Mouse (Mus musculus) MN1 (cell line): ENCODE measurements around the gene Abi1.
"Not testable (repeated sequence)": the region's sequence is repeated elsewhere in the genome, so short reads cannot be mapped to it uniquely, and the experiment has no call there.

Experiments
- DNase-seq: peaks from one replicate; pipeline ENCODE4 v3.0.0-alpha.2; 2016; ENCODE audit warnings: low spot score

Gene Abi1

DNA sequence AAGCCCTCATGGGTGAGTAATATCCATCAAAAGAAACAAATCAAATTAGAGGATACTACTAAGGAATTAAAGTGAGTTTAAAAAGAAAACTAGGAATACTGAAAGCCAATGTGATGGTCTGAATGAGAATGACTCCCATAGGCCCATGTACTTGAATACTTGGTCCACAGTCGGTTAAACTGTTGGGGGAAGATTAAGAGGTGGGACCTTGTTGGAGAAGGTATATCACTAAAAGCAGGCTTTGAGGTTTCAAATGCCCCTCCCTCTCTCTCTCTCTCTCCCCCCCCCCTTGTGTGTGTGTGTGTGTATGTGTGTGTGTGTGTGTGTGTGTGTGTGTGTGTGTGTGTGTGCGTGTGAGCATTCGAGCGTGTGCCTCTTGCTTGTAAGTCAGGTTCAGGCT, 9.4 kb downstream of the Abi1 start:
- DNase-seq = no peak

DNA sequence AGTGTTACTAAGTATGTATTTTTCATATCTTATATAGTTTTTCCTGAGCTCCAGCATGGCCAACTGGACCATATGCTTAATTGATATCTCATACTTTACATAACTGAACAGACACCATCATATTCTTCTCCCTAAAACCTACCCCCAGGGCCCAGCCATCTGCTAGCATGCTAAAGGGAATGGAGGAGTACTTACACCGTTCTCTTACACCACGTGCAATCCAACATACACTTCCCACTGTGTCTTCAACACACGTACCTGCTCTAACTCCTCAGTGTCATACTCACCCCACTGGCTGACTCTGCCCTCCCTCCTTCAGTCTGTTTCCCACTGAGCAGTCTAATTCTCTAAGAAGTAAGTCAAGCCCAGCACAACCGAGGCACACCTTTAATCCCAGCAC, 11.2 kb downstream of the Abi1 start:
- DNase-seq = no peak

DNA sequence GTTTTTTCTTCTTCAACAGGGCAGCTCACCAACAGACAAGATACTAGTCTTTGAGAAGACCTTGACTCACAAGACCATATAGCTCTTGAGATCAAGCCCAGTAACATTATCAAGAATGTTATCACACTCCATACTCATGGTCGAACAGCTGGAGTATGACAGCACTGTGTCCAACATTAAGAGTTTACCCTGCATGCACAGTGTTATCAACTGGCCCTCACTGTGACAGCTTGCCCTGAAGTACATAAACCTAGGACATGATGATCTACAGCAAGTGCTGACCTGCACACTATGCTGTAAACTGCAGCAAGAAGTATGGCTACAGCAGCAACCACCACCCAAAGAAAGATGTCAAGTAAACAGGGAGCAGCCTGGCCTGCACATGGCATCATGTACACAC, 13.7 kb downstream of the Abi1 start:
- DNase-seq = no peak

DNA sequence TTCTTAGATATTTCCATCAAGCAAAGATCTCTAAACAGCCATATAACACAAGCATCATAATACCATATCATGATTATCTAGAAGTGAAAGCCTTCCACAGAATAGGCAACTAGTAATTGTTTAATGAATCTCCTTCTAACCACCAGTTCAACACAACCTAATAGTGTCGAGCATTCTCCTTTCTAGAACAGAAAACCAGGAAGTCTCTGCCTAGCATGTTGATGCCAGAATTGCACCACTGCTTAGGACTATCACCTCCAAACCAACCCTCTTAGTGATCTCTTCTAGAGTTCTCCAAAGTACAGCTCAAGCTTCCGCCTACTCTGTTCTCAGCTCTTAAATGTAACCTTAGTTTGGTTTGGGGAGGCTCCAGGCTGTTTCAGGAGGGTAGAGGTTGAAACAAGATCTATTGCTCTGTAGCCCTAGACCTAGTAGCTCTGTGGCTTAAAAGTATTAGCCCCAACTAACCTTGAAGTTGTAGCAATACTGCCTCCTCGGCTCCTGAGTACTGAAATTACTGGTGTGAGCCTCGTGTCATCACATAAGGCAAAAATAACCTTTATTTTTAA, 16.2 kb downstream of the Abi1 start:
- DNase-seq = no peak

DNA sequence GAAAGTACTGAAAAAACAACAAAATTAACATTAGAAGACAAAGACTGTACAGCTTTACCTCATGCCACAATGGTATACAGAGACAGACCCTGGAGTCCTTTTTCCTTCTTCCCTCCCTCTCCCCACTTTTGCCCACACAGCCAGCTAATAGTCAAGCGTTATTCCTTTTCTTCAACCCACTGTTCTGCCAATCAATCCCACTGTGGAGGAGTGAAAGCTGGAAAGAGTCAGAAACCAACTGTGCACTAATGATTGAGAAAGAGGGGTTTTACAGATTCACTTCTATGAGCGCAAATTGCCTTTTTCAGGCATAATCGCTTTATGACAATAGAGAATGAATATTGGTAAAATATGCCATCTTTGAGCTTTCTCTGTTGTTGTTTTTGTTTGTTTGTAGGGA, 17.0 kb downstream of the Abi1 start:
- DNase-seq = no peak

DNA sequence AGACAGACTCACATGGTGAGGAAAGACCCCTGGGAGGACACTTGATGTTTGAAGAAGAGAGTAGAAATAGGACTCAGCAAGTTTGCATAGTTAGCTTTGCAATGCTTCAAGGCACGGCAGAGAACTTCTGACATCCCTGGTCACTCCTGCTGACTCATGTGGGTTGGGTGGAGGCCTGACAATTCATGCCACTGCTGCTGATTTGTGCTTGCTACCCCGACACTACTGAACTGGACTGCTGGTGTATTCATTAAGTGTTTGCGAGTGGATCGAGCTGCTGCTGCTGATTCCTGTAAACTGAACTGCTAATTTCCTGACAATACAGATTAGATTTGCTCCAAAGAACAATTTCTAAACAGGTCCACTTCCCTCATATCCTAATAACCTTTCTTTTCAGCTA, 18.3 kb downstream of the Abi1 start:
- no peak for DNase-seq

DNA sequence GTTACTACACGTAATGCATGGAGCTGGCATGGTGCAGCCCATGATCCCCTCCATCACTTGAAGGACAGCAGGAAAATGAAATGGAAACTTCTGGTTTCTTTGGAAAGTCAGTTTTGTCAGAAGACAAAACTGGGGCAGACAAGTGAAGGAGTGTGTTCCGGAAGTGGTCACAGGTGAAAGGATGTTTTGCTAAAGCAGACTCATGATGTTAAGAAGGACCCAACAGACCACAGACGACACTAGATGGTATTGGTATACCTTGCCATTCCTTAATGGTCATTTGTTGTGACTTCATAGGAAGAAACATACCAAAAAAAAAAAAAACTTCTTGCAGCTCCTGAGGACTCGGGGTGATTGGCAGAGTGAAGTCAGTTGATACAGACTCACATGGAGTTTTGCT, 18.7 kb downstream of the Abi1 start:
- no peak for DNase-seq

DNA sequence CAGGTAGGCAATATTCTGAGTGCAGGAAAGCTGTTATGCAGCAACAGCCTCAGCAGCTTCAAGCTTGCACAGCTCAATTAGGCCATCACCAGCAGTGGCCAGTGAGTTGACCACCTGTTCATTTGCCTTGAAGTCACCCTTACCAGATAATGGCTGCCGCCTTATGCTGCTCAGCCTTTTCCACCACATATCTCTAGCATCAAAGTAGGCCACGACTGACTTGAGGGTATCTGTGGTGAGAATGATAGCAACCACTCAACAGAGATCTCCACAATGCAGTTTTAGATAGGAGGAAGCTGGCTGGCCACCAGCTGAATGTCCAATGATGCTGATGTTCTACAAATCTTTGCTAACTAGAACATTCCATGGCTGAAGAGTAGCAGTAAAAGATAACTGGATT, 20.9 kb downstream of the Abi1 start:
- no peak for DNase-seq

DNA sequence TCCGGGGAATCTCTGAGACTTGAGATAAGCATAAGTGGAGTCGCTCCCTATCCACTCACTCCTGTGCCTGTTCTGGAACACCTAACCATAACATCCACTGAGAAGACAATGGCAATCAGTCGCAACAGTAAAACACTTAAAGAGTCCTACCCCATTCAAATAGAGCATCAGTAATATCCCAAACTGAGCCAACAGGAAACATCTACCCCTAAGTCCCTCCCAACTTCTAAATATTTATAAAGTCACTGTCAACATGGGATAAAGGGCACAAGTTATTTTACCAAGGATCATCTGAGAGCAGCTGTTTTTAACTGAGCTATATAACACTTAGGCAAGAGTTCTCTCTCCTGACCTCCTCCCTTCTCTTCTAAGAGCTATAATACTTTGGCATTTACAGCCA, 23.9 kb downstream of the Abi1 start:
- no peak for DNase-seq

DNA sequence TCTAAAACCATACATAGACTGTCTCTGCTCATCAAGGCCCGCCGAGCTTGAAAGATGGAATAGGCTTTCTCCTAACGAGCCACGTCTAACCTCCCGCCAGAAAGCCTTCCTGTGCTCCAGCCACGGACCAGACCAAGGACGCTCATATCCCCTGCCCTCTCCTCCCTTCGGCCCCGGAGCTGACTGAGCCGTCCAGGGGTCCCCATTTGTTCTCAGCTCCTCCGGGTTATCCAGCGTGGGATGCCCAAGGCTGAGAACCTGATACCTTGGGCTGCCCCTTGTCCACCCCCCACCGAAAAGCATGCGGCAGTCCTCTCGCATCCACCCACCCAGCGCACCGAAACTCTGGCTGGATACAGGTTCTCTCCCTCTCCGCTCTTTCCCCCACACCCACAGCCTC, 24.7 kb downstream of the Abi1 start:
- no peak for DNase-seq

DNA sequence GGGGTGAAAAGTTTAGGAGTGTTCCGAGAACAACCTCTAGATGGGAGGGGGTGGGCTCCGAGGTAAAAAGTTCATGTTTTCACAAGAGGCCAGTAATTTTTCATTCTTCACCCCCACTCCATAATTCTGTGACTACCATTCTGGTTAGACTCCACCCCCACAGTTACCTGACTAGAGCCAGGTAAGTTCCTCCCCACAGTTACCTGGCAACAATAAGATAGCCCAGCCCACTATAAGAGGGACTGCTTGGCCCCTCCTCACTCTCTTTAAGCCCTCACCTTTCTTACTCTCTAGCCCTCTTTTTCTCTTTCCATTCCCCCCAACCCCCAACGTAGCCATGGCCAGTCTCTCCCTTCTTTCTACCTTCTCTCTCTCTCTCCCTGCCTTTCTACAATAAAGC, 25.1 kb downstream of the Abi1 start:
- not testable (repeated sequence) for DNase-seq

DNA sequence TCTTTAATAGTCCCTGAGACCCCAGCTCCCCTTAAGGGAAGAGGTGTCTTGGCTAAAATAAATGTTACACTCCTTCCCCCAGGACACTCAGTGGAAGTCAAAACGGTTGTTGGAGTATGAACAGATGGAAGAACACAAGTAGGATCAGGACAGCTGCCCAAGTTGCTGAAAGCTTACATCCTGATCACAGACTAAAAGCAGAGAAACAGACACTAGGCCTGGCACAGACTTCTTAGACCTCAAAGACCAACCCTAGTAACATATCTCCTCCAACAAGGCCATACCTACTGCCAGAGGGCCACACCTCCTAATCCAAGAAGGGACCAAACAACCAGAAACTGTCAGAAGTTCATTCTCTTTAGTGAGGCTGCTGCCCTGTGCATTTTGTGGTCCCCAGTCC, 31.8 kb downstream of the Abi1 start:
- no peak for DNase-seq

DNA sequence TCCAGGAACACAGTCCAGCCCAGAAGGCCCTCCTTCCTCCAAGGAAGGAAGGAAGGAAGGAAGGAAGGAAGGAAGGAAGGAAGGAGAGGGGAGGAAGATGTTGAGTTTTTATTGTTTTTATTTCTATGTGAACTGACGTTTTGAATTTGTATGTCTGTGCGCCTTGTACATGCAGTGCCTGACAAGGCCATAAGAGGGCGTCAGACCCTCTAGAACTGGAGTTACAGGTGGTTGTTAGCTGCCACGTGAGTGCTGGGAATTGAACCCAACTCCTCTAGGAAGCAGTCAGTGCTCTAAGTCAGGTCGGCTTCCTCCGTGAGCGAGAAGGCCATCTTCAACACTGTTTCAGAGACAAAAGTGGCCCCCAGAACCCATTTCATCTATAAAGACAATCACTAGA, 32.5 kb downstream of the Abi1 start:
- DNase-seq = no peak

DNA sequence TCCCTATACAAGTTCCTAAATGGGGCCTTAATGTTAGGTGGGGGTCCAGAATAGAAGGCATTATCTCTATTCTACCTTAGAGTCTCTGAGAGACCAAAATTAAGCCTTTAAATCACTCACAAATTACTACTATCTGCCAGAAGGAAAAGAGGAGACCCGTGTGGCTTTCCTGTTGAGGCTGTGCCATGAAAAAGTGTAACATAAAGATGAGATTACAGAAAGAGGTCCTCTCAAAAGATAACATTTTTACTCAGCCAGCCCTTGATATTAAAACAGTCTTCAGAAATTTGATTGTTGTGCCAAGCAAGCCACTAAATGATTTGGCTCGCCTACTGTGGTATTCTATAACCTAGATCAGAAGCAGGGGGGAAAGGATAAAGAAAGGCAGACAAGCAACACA, 32.9 kb downstream of the Abi1 start:
- no peak for DNase-seq

DNA sequence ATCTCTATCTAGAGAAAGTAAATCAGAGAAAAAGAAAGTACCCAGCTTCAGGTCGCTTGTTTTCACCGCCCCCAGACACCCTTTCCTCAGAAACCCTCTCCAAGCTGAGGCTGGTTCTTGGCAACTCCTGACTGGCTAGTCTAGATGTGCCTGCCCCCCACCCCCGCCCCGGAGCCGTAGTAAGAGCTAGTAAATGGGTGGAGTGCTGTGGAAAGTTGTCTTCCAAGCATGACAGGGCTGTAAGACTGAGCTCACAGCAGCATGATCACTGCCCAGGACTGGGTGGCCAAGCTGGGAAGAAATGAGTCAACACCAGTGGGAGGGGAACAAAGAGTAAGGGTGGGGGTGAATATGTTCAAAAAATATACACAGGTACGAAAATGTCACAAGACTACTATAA, 33.8 kb downstream of the Abi1 start:
- no peak for DNase-seq

DNA sequence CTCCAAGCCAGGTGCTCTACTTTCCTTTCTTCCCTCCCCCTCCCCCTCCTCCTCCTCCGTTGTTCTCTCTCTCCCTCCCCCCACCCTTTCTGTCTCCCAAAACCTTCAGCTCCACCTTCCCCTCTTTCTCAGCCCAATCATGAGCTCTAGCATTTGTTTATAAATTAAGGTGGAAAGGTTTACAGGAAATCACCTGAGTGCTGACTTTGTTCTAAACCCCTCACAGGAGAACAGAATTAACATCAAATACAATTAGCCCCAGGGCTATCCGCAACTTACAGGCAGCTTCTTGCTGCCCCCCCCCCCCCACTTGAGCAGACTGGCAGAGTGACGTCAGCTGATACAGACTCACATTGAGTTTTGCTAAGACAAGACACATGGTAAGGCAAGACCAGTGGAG, 37.4 kb downstream of the Abi1 start:
- no peak for DNase-seq

DNA sequence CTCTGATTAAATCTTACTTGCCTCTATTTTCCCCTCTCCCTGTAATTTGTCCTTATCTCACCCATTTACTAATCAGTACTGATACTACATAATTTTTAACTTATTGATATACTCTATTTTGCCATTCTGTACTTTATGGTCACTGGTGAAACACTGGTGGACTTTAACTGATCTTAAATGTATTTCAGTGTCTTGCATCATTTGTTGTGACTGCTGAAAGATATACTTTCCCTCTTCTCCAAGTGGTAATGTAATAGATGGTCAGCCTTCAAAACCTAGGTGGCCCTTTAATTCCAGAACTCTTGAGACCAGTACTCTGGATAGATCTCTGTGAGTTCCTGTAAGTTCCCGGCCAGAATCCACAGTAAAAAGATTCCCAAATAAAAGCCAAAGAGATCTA, 40.4 kb downstream of the Abi1 start:
- DNase-seq = peak; percentile 22

DNA sequence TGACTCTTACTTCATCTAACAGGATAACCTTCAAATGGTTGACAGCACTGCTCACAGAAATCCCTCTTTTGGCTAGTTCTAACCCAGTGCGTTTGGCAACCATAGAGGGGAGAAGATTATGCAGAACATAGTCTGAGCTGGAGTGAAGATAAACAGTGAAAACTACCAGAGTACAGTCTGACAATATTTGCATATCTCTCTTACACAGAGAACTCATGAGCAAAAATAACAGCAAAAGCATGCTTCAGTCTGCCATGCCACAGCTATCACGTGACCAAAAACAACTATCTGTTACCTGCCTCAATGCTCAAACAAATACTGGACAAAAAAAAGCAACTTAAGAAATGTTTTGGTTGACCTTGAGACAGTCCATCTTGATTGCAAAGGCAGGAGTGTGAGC, 41.2 kb downstream of the Abi1 start:
- no peak for DNase-seq

DNA sequence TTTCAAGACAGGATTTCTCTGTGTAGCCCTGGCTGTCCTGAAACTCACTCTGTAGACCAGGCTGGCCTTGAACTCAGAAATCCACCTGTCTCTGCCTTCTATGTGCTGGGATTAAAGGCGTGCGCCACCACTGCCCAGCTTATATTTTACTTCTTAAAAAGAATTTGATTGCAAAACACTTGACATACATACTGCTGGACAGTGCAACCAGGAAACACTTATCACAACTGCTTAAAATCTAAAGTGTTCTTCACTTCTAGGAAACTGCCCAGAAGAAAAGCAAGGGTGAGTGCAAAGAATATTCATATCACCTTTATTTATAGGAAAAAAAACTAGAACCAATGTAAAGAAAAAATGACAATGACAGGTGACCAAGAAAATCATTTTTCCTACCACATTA, 42.0 kb downstream of the Abi1 start:
- no peak for DNase-seq

DNA sequence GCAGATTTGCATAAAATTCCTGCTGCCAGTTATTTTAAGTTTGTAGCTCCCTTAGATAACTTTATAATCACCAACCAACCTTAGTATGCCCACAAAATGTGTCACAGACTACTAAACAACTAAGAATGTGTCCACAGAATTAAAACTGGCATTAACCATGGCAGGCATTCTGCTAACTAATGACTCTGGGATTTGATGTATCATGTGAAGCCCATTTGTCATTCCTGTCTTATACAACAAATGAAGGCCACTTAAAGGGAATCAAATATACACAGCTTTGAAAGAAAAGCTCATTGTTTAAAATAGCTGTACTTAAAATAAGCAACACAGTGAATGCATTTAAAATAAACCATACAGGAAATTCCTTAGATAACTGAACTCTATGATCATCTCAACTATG, 44.0 kb downstream of the Abi1 start:
- no peak for DNase-seq

DNA sequence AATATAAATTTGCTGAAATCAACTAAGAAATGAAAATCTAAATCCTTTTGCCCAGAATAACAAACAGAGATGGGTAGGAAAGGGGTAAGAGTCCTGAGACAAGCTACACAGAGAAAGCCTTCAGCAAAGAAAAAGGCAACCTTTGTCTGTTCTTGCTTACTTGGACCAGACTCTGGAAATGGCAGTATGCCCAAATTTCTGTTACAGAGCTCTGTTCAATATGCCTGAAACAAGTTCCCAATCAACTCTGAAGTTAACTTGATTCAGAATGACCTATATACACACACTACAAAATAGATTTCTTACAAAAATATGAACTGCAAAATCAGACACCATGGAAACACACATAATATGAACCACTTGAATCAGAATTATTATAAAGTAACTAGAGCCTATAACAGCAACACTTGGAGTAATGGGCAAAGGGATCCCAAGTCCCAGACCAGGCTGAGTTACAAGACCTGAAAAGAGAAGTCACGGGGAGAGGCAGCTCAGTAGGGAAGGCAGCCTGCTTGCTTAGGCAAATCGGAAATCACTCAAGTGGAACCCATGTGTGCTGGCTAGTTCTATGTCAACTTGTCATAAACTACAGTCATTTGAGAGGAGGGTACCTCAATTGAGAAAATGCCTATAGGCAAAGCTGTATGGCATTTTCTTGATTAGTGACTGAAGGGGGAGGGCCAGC, 53.9 kb downstream of the Abi1 start:
- DNase-seq = peak; percentile 28

DNA sequence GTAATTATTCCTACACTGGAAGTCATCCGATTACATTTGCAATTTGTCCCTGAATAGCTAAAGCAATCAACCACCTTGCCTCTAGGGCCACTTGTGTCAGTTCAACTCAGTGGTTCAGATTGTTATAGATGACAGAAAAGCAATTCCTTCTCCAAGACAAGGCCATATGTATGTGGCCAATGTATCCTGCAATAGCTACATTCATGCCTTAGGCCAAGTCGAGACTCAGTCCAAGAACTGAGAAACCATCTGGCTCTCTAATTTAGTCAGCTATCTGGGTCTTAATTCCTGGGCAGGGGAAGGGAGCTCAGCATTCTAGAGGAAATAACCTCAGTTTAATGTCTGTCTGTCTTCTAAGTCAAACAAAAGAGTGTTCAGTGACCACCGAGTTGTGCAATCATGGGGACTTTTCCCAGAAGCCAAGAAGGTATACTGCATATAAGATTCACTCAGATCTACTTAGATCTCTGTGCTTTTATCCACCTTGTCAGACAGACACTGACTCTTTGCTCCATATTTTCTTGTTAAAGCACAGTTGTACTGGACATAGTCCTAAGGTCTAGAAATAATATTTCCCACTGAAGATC, 62.6 kb downstream of the Abi1 start:
- DNase-seq = peak; percentile 5

DNA sequence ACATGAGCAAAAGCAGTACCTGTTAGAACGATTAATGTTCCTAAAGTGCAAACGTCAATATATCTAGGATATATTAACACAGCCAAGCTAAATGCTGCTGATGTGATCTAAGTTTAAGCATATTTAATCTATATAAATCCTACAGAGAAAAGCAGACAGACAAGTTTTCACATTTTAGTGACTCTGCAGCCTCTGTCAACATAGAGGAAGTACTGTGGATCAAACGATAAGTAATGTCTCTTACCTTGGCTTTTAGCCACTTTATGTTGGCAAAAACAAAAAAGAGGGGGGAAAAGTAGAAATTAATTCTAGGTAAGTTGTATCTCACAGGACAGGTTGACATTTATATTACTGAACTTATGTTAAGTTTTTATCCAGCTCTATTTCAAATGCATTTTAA, 77.1 kb downstream of the Abi1 start:
- DNase-seq = no peak

DNA sequence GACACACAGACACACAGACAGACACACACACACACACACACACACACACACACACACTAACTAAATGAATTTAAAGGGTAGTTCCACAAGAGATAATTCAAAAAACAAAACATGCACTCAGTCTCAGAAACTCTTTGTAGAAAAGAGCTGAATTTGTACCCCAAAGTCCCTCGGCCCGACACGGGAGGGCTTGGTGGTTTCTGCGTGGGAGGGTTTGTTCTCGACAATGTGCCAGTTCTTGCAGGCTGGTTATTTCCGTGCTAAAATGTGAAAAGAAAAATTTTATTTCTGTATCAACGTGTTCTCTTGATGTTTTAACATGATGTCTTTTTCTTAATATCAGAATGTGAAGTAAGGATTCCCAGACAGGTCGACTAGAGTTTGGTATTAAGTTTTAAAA, 77.8 kb downstream of the Abi1 start:
- DNase-seq = no peak
